Mouse (Mus musculus) activated CD4-positive, CD25-positive, alpha-beta regulatory T cell, adult 4 months (primary cell): Measurements from ENCODE around the gene Ppp1r2. TPM values are rescaled to one million over a fixed set of nuclear protein-coding genes. Genes with fewer than 3 reads are reported as not detected.
"Not testable (repeated sequence)": the region's sequence is repeated elsewhere in the genome, so short reads cannot be mapped to it uniquely, and the experiment has no call there.

Source experiments
- ATAC-seq: one replicate; pipeline ENCODE4 v1.8.0; 2017
- polyA plus RNA-seq, 2 experiments: library from polyadenylated mRNA; unstranded; fragments of 100-300 nt; shearing (Covaris generic); gene quantifications; one replicate each; pipeline ENCODE4 v1.2.1; 2017

The Ppp1r2 gene
- 10 to 100 TPM; 20.3 to 20.8 TPM for polyA plus RNA-seq

GRCm38 (mm10) chr16:31274674-31275460 lies at the start of gene Ppp1r2:
Ppp1r2 (minus strand) TSS chr16:31275277.
- ATAC-seq = peak; percentile 94

DNA sequence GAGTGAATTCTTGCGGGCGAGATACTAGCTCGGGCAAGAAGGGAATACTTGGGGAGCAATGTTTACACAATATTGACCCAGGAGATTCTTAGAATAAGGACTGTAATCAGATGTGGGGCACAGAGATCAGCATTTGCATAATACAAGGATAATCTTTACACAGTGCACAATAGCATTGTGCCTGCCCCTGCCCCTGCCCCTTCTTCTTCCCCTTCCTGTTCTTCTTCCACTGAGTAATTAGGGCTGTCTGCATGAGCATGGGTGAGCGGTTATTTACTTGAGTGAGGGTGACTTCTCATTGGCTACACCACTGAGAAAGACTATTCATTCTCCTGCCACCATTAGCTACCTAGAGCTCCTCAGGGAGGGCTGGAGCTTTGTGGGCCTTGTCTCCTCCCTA lies 46.4 kb upstream of the Ppp1r2 start:
- no peak for ATAC-seq

DNA sequence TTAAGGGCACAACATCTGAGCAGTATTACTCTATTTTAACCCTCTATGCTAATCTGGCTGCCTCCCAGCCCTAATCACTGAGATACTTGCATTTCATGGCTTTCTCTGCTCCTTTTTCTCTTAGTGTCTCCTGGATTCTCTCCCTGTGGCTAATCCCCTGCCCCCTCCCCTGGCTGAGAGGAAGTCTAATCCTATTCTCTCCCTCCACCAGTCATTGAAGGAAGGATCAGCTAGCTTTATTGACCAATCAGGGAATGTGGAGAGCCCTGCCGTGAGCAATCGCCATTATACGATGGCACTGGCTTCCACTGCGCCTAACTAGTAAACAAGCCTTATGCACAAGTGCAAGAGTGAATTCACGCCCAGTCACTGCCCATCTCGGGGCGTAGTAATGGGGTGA lies 45.9 kb upstream of the Ppp1r2 start:
- no peak for ATAC-seq

DNA sequence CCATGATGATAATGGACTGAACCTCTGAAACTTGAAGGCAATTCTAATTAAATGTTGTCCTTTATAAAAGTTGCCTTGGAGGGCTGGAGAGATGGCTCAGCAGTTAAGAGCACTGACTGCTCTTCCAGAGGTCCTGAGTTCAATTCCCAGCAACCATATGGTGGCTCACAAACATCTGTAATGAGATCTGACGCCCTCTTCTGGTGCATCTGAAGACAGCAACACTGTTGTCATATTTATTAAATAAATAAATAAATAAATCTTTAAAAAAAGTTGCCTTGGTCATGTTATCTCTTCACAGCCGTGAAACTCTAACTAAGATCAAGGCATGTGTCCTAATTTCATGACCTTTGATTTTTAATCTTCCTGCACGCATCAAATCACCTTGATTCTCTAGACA lies 44.6 kb upstream of the Ppp1r2 start:
- ATAC-seq = not testable (repeated sequence)

- no peak for ATAC-seq
Observed at GRCm38 (mm10) chr16:31319316-31319715, 44.2 kb upstream of the Ppp1r2 start.

GRCm38 (mm10) chr16:31318418-31318817 lies 43.3 kb upstream of the Ppp1r2 start:
- no peak for ATAC-seq

DNA sequence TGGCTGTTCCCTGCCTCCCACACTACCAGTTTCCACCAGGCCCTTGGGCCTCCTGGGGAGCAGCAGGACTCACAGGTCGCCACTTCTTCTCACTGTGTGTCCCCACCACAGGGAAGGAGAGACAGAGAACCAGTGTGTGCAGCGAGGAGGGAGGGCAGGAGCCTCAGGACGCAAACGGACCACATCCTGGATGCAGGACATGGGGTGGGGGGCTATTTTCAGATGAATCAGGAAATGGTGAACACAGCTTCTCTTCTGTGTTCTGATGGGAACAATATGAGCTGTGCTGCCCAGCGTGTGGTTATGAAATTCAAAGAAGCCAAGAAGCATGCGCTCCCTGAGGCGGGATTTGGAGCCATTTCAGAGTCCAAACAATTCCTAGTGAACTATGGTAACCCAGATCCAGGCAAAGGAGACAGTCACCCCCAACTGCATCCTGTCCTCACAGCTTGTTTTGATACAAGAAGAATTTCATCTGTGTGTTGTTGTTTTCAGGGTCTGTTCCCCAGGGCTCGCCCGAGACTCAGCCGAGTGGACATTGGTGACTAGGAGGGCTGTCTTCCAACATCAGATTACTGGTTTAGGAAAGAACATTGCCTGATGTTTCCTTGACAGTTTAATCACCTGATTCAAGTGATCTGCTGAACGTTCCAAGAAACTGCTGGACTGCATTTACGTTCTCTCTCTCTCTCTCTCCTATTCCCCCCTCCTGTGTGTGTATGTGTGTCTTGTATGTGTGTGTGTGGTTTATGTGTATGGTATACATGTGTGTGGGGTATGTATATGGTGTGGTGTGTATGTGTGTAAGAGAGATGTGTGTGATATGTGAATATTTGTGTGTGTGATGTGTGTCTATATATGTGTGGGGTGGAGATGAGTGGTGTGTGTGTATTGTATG lies 41.4 kb upstream of the Ppp1r2 start:
- ATAC-seq = not testable (repeated sequence)

DNA sequence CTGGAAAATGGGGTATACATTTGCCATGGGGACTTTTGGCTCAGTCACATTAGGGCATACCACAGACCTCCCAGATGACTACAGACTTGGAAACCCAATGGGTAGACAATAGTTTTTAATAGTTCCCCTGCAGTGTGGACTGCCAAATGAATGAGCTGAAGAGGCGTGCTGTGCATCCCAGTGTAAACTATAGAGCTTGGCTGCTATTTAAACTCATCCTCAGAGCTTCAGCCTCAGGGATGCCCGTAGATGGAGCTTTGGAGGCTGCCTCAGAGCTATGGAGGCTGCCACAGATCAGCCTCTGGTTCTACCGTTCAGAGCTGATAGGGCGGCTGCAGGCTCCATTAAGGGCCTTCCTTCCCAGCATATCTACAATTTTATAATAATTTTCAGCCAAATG lies 40.2 kb upstream of the Ppp1r2 start:
- no peak for ATAC-seq

DNA sequence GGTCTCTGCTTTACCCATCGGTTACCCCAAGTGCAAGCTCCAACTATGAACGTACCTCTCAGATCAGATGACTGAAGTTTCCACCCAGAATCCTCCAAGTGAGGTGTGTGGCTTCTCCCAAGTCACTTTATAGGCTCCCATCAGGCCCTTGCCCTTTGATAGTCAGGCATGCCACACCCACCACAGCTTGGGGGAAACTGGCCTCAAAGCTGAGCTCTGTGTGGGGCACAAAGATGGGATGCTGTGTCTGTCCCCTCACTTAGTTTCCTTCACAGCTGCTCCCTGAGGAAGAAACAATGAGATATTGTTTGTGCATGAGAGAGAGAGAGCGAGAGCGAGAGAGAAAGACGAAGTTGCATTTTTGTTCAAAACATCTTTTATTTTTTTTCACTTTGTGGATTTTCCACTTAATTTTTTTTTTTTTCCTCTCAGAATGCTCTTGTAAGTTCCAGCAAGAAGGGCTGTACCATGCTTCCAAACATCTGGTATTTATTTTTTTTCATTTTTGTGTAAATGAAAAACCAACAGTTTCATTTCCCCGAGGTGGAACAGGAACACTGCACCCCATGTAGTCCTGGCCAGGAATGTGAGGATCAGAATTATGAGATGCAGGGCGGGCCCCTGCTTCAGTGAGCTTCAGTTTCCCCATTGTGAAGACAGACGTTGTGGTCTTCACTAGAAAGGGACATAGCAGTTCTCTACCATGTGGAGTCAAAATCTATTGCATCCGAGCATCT lies 39.6 kb upstream of the Ppp1r2 start, which contains the start of gene Apod:
Gene Apod (minus strand): TSS at position 312 of the 737 bp plus-strand sequence.
- ATAC-seq = no peak

GRCm38 (mm10) chr16:31313611-31314010 lies 38.5 kb upstream of the Ppp1r2 start:
- no peak for ATAC-seq

DNA sequence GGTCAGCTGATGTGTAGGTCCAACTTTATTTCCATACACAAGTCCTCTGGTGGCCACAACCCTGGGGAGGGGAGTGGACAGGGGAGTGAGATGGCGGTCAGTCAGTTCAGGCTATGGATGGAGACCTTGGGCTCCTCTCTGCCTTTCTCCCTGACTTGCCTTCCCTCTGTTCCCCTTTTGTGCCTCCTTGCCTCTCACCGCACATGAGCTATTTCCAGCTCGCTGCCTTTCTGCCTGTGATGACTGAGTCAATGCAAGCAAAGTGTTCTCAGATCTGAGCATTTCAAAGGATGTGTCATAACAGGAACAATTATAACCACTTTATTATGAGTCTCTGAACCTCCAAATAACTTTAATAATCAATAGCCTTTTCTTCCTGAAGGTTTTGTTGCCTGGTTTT lies 37.2 kb upstream of the Ppp1r2 start:
- ATAC-seq = no peak

GRCm38 (mm10) chr16:31305199-31305919 lies 30.3 kb upstream of the Ppp1r2 start:
- no peak for ATAC-seq

DNA sequence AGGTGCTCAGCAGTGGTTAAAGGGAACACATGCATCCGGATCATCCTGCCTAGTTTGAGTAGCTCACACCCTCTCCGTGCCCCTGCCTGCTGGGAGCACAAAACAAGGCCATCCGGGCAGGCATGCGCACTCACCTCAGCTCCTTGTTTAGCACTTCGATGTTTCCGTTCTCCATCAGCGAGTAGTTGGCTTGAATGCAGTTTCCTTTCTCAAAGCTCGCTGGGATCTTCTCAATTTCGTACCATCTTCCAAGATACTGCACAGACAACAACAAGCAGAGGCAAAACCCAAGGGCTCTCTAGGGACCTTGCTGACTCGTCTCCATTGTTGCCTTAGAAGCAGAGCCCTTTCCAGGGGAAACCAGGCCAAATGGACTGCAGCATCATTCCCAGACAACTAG lies 28.2 kb upstream of the Ppp1r2 start:
- ATAC-seq = no peak

- ATAC-seq = no peak
Observed at GRCm38 (mm10) chr16:31300883-31301532, 25.9 kb upstream of the Ppp1r2 start.

- ATAC-seq = no peak
Observed at GRCm38 (mm10) chr16:31300467-31300866, 25.4 kb upstream of the Ppp1r2 start.

DNA sequence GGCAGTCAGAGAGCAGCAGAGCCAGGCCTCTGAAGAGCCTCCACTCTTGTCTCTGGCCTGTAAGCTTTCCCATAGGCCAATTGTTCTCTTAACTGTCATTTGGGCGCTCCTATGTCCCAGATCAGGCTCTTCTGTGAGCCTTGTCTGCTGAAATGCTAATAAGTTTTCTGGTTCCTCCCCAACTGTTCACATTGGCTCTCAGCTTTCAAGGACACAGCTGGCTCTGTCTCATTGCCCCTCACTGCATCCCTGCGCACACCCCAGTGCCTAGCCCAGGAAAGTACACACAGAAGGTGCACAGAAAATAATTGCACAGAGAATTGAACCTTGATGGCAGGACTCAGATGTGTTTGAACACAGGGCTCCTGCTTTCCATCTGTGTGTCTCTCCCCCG lies 24.9 kb upstream of the Ppp1r2 start:
- ATAC-seq = no peak

DNA sequence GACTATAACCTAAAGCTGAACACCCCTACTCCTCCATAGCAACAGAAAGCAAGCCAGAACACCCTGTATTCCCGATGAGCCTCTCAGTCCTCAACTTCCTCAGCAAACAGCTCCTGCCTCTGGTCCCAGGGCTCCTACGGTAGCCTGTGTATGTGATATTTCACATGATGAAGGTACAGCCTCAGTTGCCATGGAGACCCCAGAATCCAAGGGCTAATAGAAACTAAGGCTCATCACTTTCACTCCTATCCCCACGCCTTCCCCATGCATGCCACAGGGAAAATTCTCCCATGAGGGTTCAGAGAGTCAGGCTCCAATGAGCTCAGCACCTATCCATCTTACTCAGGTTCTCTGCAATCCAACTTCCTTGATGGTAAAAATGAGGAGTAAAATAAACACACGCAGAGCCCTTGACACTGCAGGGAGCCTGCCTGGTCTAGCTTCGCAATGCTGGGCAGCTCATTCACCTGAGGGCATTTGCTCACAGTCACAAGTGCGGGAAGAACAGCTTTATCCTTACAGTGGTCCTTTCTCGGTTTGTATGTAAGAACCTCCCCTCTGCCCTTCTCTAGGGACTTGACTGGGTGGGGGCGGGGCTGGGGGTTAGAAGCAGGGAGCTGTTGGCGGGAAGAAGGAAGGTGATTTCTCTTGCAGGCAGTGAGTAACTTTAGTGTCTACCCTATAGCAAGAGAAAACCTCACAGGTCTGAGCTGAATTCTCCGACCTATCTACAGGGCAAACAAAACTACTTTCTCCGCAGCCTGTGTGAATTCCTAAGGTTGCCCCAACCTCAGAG lies 24.3 kb upstream of the Ppp1r2 start:
- ATAC-seq = no peak

DNA sequence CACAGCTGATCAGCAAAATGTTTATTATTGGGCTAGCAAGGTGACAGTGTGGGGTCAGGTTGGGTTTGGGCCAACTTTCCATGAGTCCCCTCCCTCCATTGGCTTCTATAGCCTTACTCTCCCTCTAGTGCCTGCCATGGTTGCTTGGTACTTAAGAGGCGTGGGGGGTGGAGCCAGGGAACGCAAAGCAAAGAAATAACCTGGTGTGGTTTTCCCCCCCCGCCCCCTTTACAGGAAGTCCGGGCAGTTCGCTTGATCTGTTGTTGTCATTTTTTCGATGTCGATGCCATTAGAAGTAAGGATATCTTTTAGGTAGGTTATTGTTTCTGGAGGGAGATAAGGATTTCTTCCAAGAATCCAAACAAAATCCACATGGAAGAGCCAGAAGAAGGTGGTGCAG lies 22.0 kb upstream of the Ppp1r2 start:
- peak; percentile 61 for ATAC-seq

- ATAC-seq = no peak
Observed at GRCm38 (mm10) chr16:31293761-31294160, 18.7 kb upstream of the Ppp1r2 start.

- ATAC-seq = no peak
Observed at GRCm38 (mm10) chr16:31290751-31291365, 15.8 kb upstream of the Ppp1r2 start.
